ENCODE assay signal across 17 mouse cellular contexts in genomic region chrX:6258523-6258922, GRCm38 (mm10).
DNase-seq lines count a peak whose midpoint lies in the region; ATAC-seq lines count a peak whose summit lies in the region.
"Had no signal": no experiment of that assay in that cellular context is flagged by ENCODE, and none has a peak within 500 bp of the region (broad histone marks: within the 10 kb centered on the region; RNA-seq: fewer than 3 reads in every experiment).

No protein-coding gene starts in this region.

- no peak overlapping the region for H3K4me3 ChIP-seq in heart, embryonic 11.5 days (ENCODE audit: low read depth, low read length)
- H3K4me3 ChIP-seq in heart, embryonic 15.5 days, result no peak overlapping the region
- H3K4me3 ChIP-seq: hindbrain, embryonic 12.5 days; intestine, embryonic 15.5 days; limb, embryonic 15.5 days; lung, embryonic 15.5 days had no signal

- no peak for ATAC-seq in heart, embryonic 11.5 days (replicated peaks; ENCODE audit: insufficient number of reproducible peaks, low FRiP score, low TSS enrichment)
- peak; percentile 77 for ATAC-seq in heart, embryonic 15.5 days (replicated peaks; ENCODE audit: insufficient number of reproducible peaks, insufficient read depth, low FRiP score, low read depth)
- ATAC-seq: intestine, embryonic 15.5 days had no signal

- H3K4me2 ChIP-seq in heart, embryonic 11.5 days, result no peak overlapping the region
- H3K4me2 ChIP-seq in heart, embryonic 15.5 days, result no peak overlapping the region
- H3K4me2 ChIP-seq: hindbrain, embryonic 12.5 days; intestine, embryonic 15.5 days; limb, embryonic 15.5 days; lung, embryonic 15.5 days had no signal

- no peak overlapping the region for H3K9ac ChIP-seq in heart, embryonic 11.5 days (ENCODE audit: low read depth, low read length)
- H3K9ac ChIP-seq in heart, embryonic 15.5 days, result no peak overlapping the region
- H3K9ac ChIP-seq: hindbrain, embryonic 12.5 days; intestine, embryonic 15.5 days; limb, embryonic 15.5 days; lung, embryonic 15.5 days had no signal

- H3K9me3 ChIP-seq in heart, embryonic 11.5 days (replicated peaks; ENCODE audit: control insufficient read depth, low read length), result no peaks in the 10 kb centered on the region
- no peaks in the 10 kb centered on the region for H3K9me3 ChIP-seq in heart, embryonic 15.5 days (replicated peaks)
- H3K9me3 ChIP-seq: G1E; hindbrain, embryonic 12.5 days; intestine, embryonic 15.5 days; limb, embryonic 15.5 days; lung, embryonic 15.5 days had no signal

- peak; percentile 89 for DNase-seq in heart, adult 11 months
- DNase-seq in layer of hippocampus, adult 9-11 months, result peak; percentile 37
- no peak for DNase-seq in layer of hippocampus, adult 9-10 months (ENCODE audit: low spot score)
- peak; percentile 3 for DNase-seq in Muller cell, postnatal 12 days (ENCODE audit: inconsistent ontology term)
- DNase-seq in testis, postnatal 14 days (ENCODE audit: low spot score), result no peak
- no peak for DNase-seq in spleen, postnatal 4 days (ENCODE audit: low spot score in 2 of 2)
- DNase-seq: cerebellum, adult 11 months; cerebellum, postnatal 25 days; gastrocnemius, postnatal 36 days; kidney, postnatal 25 days had no signal

- no peaks in the 10 kb centered on the region for H3K4me1 ChIP-seq in heart, embryonic 11.5 days (ENCODE audit: control insufficient read depth, insufficient read depth, low read length)
- H3K4me1 ChIP-seq in heart, embryonic 15.5 days (replicated peaks), result 0 out of 2 replicates have a peak, but pooled peaks cover 3% of the 10 kb centered on the region
- H3K4me1 ChIP-seq: hindbrain, embryonic 12.5 days; intestine, embryonic 15.5 days; limb, embryonic 15.5 days; lung, embryonic 15.5 days had no signal

- H3K27me3 ChIP-seq in heart, embryonic 11.5 days (ENCODE audit: control insufficient read depth, insufficient read depth, low read length), result no peaks in the 10 kb centered on the region
- H3K27me3 ChIP-seq in heart, embryonic 15.5 days, result no peaks in the 10 kb centered on the region
- H3K27me3 ChIP-seq: hindbrain, embryonic 12.5 days; intestine, embryonic 15.5 days; limb, embryonic 15.5 days; lung, embryonic 15.5 days had no signal

- no peaks in the 10 kb centered on the region for H3K36me3 ChIP-seq in heart, embryonic 11.5 days (ENCODE audit: control insufficient read depth, insufficient read depth, low read length)
- no peaks in the 10 kb centered on the region for H3K36me3 ChIP-seq in heart, embryonic 15.5 days
- H3K36me3 ChIP-seq: G1E; hindbrain, embryonic 12.5 days; intestine, embryonic 15.5 days; limb, embryonic 15.5 days; lung, embryonic 15.5 days had no signal

- H3K27ac ChIP-seq in heart, embryonic 11.5 days (ENCODE audit: low read depth, low read length), result no peak overlapping the region
- H3K27ac ChIP-seq in heart, embryonic 15.5 days, result no peak overlapping the region
- H3K27ac ChIP-seq: hindbrain, embryonic 12.5 days; intestine, embryonic 15.5 days; limb, embryonic 15.5 days; lung, embryonic 15.5 days had no signal

- WGBS in heart, embryonic 11.5 days (ENCODE audit: insufficient replicate concordance), result 52% methylated on average over 4 of the region's 4 CpGs
- WGBS in heart, embryonic 15.5 days, result 38% methylated on average over 4 of the region's 4 CpGs

Comparison
In these comparisons a context has a peak if more than half of its experiments do, and no peak if none do; other contexts are left out.
1. DNase-seq: peak in heart, adult 11 months (single experiment), layer of hippocampus, adult 9-11 months (single experiment) and Muller cell, postnatal 12 days (single experiment); none in layer of hippocampus, adult 9-10 months (single experiment), testis, postnatal 14 days (single experiment) and spleen, postnatal 4 days (0 of 2).